Mouse (Mus musculus) MEL (cell line): ENCODE data around the gene Deup1. TPM values are rescaled to one million over a fixed set of nuclear protein-coding genes. Genes with fewer than 3 reads are reported as not detected.

Experiments used
- DNase-seq: peaks from one replicate; pipeline ENCODE4 v3.0.0; 2011; ENCODE audit warnings: low read depth, low spot score
- H3K27ac ChIP-seq: 2 replicates; pipeline ENCODE4 v1.5.1; 2012; ENCODE audit warnings: low read depth, mild to moderate bottlenecking, control low read depth, low read length, moderate library complexity; ENCODE audit not compliant: control insufficient read depth
- H3K27me3 ChIP-seq, 2 experiments: fragments of 150-350 bp in 1 of 2; sonication (generic) in 1 of 2; 2 replicates each; pipeline ENCODE4 v1.6.1; 2012; ENCODE audit warnings: low read length in 2 of 2, mild to moderate bottlenecking in 2 of 2, improper control_type of control experiment in 1 of 2, moderate library complexity in 1 of 2; ENCODE audit not compliant: insufficient read depth in 2 of 2, control insufficient read depth in 1 of 2
- H3K36me3 ChIP-seq, 2 experiments: 2 replicates each; pipeline ENCODE4 v1.6.1; 2012 to 2014; ENCODE audit warnings: low read length in 2 of 2, improper control_type of control experiment in 1 of 2, inconsistent platforms in 1 of 2, mild to moderate bottlenecking in 1 of 2; ENCODE audit not compliant: insufficient read depth in 2 of 2, control insufficient read depth in 1 of 2
- H3K4me1 ChIP-seq, 2 experiments: fragments of 150-350 bp in 1 of 2; sonication (generic) in 1 of 2; 2 replicates each; pipeline ENCODE4 v1.6.1; 2012; ENCODE audit warnings: low read length in 2 of 2, improper control_type of control experiment in 1 of 2, mild to moderate bottlenecking in 1 of 2; ENCODE audit not compliant: insufficient read depth in 2 of 2, control insufficient read depth in 1 of 2
- H3K4me3 ChIP-seq, 2 experiments: fragments of 150-350 bp in 1 of 2; sonication (generic) in 1 of 2; 2 replicates each; pipeline ENCODE4 v1.5.1; 2012; ENCODE audit warnings: low read depth in 2 of 2, low read length in 2 of 2, mild to moderate bottlenecking in 2 of 2, moderate library complexity in 2 of 2, control low read depth in 1 of 2, improper control_type of control experiment in 1 of 2; ENCODE audit not compliant: control insufficient read depth in 1 of 2, insufficient read depth in 1 of 2
- H3K79me2 ChIP-seq: 2 replicates; pipeline ENCODE4 v1.6.1; 2012; ENCODE audit warnings: mild to moderate bottlenecking, low read length, moderate library complexity; ENCODE audit not compliant: control insufficient read depth, poor library complexity, insufficient read depth
- H3K9ac ChIP-seq: 2 replicates; pipeline ENCODE4 v1.6.1; 2012; ENCODE audit warnings: low read depth, mild to moderate bottlenecking, control low read depth, low read length, moderate library complexity; ENCODE audit not compliant: control insufficient read depth, poor library complexity, severe bottlenecking
- H3K9me3 ChIP-seq: fragments of 150-350 bp; sonication (generic); replicated peaks from 2 replicates; pipeline ENCODE4 v1.6.1; 2012; ENCODE audit warnings: mild to moderate bottlenecking, low read length, improper control_type of control experiment, moderate library complexity; ENCODE audit not compliant: insufficient read depth
- BHLHE40 ChIP-seq: IDR thresholded peaks from 2 replicates; pipeline ENCODE4 v1.6.1; 2012; ENCODE audit warnings: low read depth, mild to moderate bottlenecking, inconsistent platforms, low read length, improper control_type of control experiment, borderline replicate concordance
- CHD1 ChIP-seq: IDR thresholded peaks from 2 replicates; pipeline ENCODE4 v1.6.1; 2012; ENCODE audit warnings: low read depth, mild to moderate bottlenecking, inconsistent platforms, low read length, improper control_type of control experiment
- CHD2 ChIP-seq: IDR thresholded peaks from 2 replicates; pipeline ENCODE4 v1.6.1; 2011; ENCODE audit warnings: low read length, improper control_type of control experiment
- CTCF ChIP-seq, 3 experiments: IDR thresholded peaks in 2 of 3; conservative IDR thresholded peaks in 1 of 3; 2 replicates each; pipeline ENCODE4 v1.5.1; 2011 to 2012; ENCODE audit warnings: low read length in 3 of 3, low read depth in 2 of 3, mild to moderate bottlenecking in 2 of 3, improper control_type of control experiment in 1 of 3, inconsistent platforms in 1 of 3, mixed read lengths in 1 of 3, moderate library complexity in 1 of 3; ENCODE audit not compliant: control insufficient read depth in 1 of 3, insufficient read depth in 1 of 3, poor library complexity in 1 of 3, severe bottlenecking in 1 of 3
- ELF1 ChIP-seq: IDR thresholded peaks from 2 replicates; pipeline ENCODE4 v1.6.1; 2014; ENCODE audit warnings: low read depth, mild to moderate bottlenecking, inconsistent platforms, low read length, improper control_type of control experiment, moderate library complexity
- ETS1 ChIP-seq: IDR thresholded peaks from 2 replicates; pipeline ENCODE4 v1.6.1; 2012; ENCODE audit warnings: low read depth, mild to moderate bottlenecking, inconsistent platforms, low read length, improper control_type of control experiment, moderate library complexity
- GABPA ChIP-seq: IDR thresholded peaks from 2 replicates; pipeline ENCODE4 v1.6.1; 2012; ENCODE audit warnings: low read depth, mild to moderate bottlenecking, inconsistent platforms, low read length, improper control_type of control experiment, moderate library complexity
- GATA1 ChIP-seq: IDR thresholded peaks from 2 replicates; pipeline ENCODE4 v1.6.1; 2011; ENCODE audit warnings: low read depth, low read length, improper control_type of control experiment
- JUND ChIP-seq: IDR thresholded peaks from 2 replicates; pipeline ENCODE4 v1.6.1; 2011; ENCODE audit warnings: low read depth, mild to moderate bottlenecking, improper control_type of control experiment, low read length
- KAT2A ChIP-seq: conservative IDR thresholded peaks from 2 replicates; pipeline ENCODE4 v1.6.1; 2012; ENCODE audit warnings: low read depth, low read length, improper control_type of control experiment, inconsistent platforms
- MAX ChIP-seq: IDR thresholded peaks from 2 replicates; pipeline ENCODE4 v1.6.1; 2011; ENCODE audit warnings: low read length, improper control_type of control experiment
- MYB ChIP-seq: IDR thresholded peaks from 2 replicates; pipeline ENCODE4 v1.6.1; 2011; ENCODE audit warnings: mild to moderate bottlenecking, low read depth, low read length, improper control_type of control experiment
- MYC ChIP-seq: IDR thresholded peaks from 2 replicates; pipeline ENCODE4 v1.6.1; 2011; ENCODE audit warnings: low read depth, mild to moderate bottlenecking, low read length, improper control_type of control experiment, moderate library complexity
- RAD21 ChIP-seq: IDR thresholded peaks from 2 replicates; pipeline ENCODE4 v1.6.1; 2011; ENCODE audit warnings: mild to moderate bottlenecking, low read depth, low read length, improper control_type of control experiment
- SIN3A ChIP-seq: IDR thresholded peaks from 2 replicates; pipeline ENCODE4 v1.6.1; 2012; ENCODE audit warnings: low read length, improper control_type of control experiment, inconsistent platforms
- SMC3 ChIP-seq: IDR thresholded peaks from 2 replicates; pipeline ENCODE4 v1.6.1; 2011; ENCODE audit warnings: low read depth, low read length, improper control_type of control experiment
- TAL1 ChIP-seq: IDR thresholded peaks from 2 replicates; pipeline ENCODE4 v1.6.1; 2012; ENCODE audit warnings: mild to moderate bottlenecking, inconsistent platforms, low read length, moderate library complexity, mixed read lengths
- TCF12 ChIP-seq: IDR thresholded peaks from 2 replicates; pipeline ENCODE4 v1.6.1; 2014; ENCODE audit warnings: low read depth, mild to moderate bottlenecking, inconsistent platforms, low read length, improper control_type of control experiment, moderate library complexity
- UBTF ChIP-seq: IDR thresholded peaks from 2 replicates; pipeline ENCODE4 v1.6.1; 2012; ENCODE audit warnings: low read depth, mild to moderate bottlenecking, inconsistent platforms, low read length, improper control_type of control experiment, moderate library complexity, borderline replicate concordance; ENCODE audit not compliant: insufficient read depth
- USF2 ChIP-seq, 2 experiments: IDR thresholded peaks; 2 replicates each; pipeline ENCODE4 v1.6.1; 2011 to 2012; ENCODE audit warnings: improper control_type of control experiment in 2 of 2, low read length in 2 of 2, borderline replicate concordance in 1 of 2, inconsistent platforms in 1 of 2, low read depth in 1 of 2, mild to moderate bottlenecking in 1 of 2; ENCODE audit not compliant: insufficient read depth in 1 of 2
- ZKSCAN1 ChIP-seq: IDR thresholded peaks from 2 replicates; pipeline ENCODE4 v1.6.1; 2012; ENCODE audit warnings: low read depth, mild to moderate bottlenecking, inconsistent platforms, low read length, improper control_type of control experiment, moderate library complexity
- ZMIZ1 ChIP-seq: IDR thresholded peaks from 2 replicates; pipeline ENCODE4 v1.6.1; 2012; ENCODE audit warnings: low read depth, mild to moderate bottlenecking, inconsistent platforms, low read length, improper control_type of control experiment, moderate library complexity
- ZNF384 ChIP-seq: IDR thresholded peaks from 2 replicates; pipeline ENCODE4 v1.6.1; 2012; ENCODE audit warnings: low read depth, mild to moderate bottlenecking, inconsistent platforms, low read length, improper control_type of control experiment
- polyA plus RNA-seq, 2 experiments: library from polyadenylated mRNA; stranded (reverse) in 1 of 2; unstranded in 1 of 2; fragments of >175 nt in 1 of 2; fragments of >200 nt in 1 of 2; gene quantifications; 2 replicates each; pipeline versions ENCODE4 v1.2.1 to v1.2.4; 2012; ENCODE audit warnings: low replicate concordance in 2 of 2, low read depth in 1 of 2; ENCODE audit not compliant: insufficient read length in 2 of 2, insufficient read depth in 1 of 2, missing spikeins in 1 of 2
- total RNA-seq: library from RNA; depleted of rRNA; stranded (reverse); fragments of 300-350 nt; gene quantifications from 2 replicates; pipeline ENCODE4 v1.2.3, GENCODE M21; 2012

Deup1 gene
- total and polyA plus RNA-seq, 3 experiments, result not detected

GRCm38 (mm10) chr9:15550461-15550961, 77.2 kb downstream of the Deup1 start:
- Histone ChIP-seq H3K79me2 (no peaks in the 10 kb centered on the region), H3K27ac (no peak overlapping the region), H3K4me1 (no peaks in the 10 kb centered on the region), H3K36me3 (no peaks in the 10 kb centered on the region), H3K27me3 (no peaks in the 10 kb centered on the region), H3K9ac (no peak overlapping the region), H3K4me3 (no peak overlapping the region), H3K9me3 (no peaks in the 10 kb centered on the region)
- no peak for DNase-seq
- no peak for TF ChIP-seq CTCF (IDR thresholded peaks at IDR 0.05 in 2 of 3, conservative IDR thresholded peaks at IDR 0.05 in 1 of 3; ENCODE audit: control insufficient read depth in 1 of 3, insufficient read depth in 1 of 3, low read depth in 2 of 3, low read length in 3 of 3, poor library complexity in 1 of 3, severe bottlenecking in 1 of 3)
- TF ChIP-seq JUND, result no peak
- TF ChIP-seq UBTF, result no peak
- TF ChIP-seq ELF1, result no peak
- TF ChIP-seq TCF12, result no peak
- TF ChIP-seq GATA1, result no peak
- no peak for TF ChIP-seq MAX
- TF ChIP-seq ZKSCAN1, result no peak
- no peak for TF ChIP-seq RAD21
- no peak for TF ChIP-seq ZNF384
- TF ChIP-seq SIN3A, result no peak

- H3K9ac ChIP-seq, result no peak overlapping the region
Observed at GRCm38 (mm10) chr9:15541735-15542354, 85.9 kb downstream of the Deup1 start.

More at GRCm38 (mm10) chr9:15541735-15542354, 85.9 kb downstream of the Deup1 start:
- Histone ChIP-seq H3K27me3 (no peaks in the 10 kb centered on the region), H3K4me3 (no peak overlapping the region), H3K9me3 (no peaks in the 10 kb centered on the region), H3K79me2 (no peaks in the 10 kb centered on the region), H3K27ac (no peak overlapping the region), H3K36me3 (no peaks in the 10 kb centered on the region), H3K4me1 (no peaks in the 10 kb centered on the region)
- no peak for DNase-seq
- TF ChIP-seq TAL1 (no peak), SMC3 (no peak), USF2 (IDR thresholded peaks at IDR 0.05; ENCODE audit: borderline replicate concordance in 1 of 2, insufficient read depth in 1 of 2, low read depth in 1 of 2, low read length in 2 of 2) (no peak), ZNF384 (no peak), ZMIZ1 (no peak), CHD2 (no peak), MYB (no peak), KAT2A (no peak), CHD1 (no peak), GABPA (no peak), CTCF (IDR thresholded peaks at IDR 0.05 in 2 of 3, conservative IDR thresholded peaks at IDR 0.05 in 1 of 3; ENCODE audit: control insufficient read depth in 1 of 3, insufficient read depth in 1 of 3, low read depth in 2 of 3, low read length in 3 of 3, poor library complexity in 1 of 3, severe bottlenecking in 1 of 3) (no peak), ELF1 (no peak), MAX (no peak), BHLHE40 (no peak), MYC (no peak), ETS1 (no peak)
